Mouse (Mus musculus) layer of hippocampus, postnatal 14 days (tissue): ENCODE results near the gene Ccr10. TPM values are rescaled to one million over a fixed set of nuclear protein-coding genes. Genes with fewer than 3 reads are reported as not detected.
A peak's percentile ranks its signal among the peaks of the same experiment; 100 is the strongest.

ENCODE experiments used
- DNase-seq, 2 experiments: peaks; one replicate each; pipeline ENCODE4 v3.0.0; 2021 to 2022; ENCODE audit warnings: low spot score in 2 of 2, mixed read lengths in 1 of 2
- long read RNA-seq, 2 experiments: library from polyadenylated mRNA; stranded (forward); transcript quantifications; one replicate each; pipeline ENCODE4 v2.0.0; 2021
- total RNA-seq, 2 experiments: library from RNA; stranded (reverse); gene quantifications; 2 replicates each; pipeline ENCODE4 v1.2.3; 2021

The Ccr10 gene
- total RNA-seq = under 1 TPM in 1 of 2 experiments, not detected in 1; 0.18 TPM
- long read RNA-seq, experiment 1 = 0 reads
- long read RNA-seq, experiment 2 = 0 reads

DNA sequence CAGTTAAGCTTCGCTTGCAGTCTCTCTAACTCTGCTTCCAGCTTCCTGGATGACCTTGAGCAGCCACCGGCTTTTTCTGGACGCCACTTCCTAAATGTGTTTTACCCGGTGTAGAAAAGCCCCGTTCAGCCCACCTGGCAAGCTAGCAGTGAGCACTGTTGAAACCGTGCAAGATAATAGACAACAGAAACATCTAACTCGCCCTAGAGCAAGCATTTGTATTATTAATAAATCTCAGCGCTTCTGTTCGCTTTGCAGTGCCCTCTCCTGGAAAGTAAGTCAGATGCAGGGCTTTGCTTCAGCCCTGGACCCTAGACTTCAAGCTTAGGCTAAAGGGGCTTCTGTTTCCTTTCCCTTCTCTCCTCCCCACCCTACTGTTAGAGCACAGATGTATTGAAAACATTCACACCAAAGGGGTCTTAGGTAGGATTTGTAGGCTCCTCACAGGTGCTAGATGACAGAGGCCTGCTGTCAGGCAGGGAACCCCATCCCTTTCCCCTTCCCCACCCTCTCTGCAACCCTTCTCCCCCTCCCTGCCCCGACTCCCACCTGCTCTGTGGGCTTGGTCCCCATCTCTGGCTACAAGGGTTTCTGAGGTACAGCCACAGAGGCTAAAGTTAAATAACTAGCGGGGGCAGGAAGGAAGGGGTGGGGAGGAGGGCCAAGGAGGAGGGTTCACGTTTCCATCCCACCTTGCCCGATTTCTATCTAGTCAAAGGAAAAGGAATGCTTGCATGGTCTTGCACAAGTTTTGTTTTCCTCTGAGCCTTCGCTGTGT is at the start of gene Ccr10:
Gene Ccr10 (minus strand): TSS at position 593 of the 778 bp plus-strand sequence.
- peak in 1 of 2 experiments; percentile 49 for DNase-seq

DNA sequence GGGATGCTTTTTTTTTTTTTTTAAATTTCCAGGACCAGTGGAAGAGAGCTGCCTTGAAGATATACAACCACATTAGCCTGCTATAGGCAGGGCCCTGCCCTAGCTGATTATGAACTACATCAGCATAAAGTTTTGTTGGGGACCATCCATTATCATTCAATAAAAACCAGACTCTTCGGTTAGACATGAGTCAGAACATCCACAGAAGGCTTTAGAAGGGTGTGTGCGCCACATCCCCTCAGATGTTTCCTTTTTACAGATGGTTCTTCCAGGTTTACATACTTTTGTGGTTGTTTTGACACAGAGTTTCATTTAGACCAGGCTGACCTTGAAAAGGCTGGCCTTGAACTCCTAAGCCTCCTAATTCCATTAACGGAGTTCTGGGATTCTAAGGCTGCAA is 49.1 kb upstream of the Ccr10 start:
- no peak for DNase-seq

DNA sequence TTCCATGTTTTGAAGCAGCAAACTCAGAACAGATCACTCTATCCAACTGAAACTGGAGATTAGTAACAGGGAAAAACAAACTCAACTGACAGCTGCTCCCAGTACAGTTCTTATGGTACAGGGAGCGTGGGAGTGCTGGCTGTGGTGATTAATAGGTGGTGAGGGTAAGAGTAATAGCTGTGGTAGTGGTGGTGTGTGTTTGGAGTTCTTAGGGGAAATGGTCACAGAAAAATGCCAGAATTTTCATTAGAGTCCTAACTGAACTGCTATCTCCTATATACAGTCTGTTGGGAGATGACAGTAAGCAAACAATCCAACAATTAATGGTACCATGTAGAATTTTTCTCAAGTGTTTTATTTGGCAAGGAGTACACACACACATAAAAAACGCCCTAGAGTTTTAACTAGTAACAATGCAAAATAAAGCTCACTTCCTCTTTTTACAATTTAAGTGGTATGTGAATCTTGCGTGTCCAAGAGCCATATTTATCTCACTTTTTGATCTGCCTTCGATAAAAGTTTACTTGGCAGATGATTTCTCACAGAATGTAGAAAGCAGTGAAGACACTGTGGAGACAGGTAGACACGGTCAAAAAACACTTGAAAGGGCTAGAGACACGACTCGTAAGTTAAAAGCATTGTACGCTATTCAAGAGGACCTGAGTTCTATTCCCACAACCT is 46.2 kb upstream of the Ccr10 start:
- no peak for DNase-seq

DNA sequence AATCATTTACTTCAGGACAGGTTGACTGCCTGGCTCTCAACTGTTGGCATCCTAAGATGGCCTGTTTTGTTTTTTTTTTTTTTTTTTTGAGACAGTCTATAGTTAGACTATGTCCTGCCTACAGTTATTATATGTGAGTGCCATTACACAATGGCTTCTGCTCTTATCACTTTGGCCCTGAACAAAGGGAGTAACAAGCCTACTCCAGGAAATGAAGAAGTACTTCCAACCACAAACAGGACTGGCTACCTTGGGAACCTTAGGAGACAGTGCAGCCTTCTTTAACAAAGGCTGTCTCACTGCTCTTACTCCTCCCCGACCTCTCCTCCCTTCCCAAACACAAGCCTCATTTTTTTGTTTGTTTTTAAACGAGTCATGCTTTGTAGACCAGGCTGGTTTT is 45.6 kb upstream of the Ccr10 start:
- DNase-seq = no peak

DNA sequence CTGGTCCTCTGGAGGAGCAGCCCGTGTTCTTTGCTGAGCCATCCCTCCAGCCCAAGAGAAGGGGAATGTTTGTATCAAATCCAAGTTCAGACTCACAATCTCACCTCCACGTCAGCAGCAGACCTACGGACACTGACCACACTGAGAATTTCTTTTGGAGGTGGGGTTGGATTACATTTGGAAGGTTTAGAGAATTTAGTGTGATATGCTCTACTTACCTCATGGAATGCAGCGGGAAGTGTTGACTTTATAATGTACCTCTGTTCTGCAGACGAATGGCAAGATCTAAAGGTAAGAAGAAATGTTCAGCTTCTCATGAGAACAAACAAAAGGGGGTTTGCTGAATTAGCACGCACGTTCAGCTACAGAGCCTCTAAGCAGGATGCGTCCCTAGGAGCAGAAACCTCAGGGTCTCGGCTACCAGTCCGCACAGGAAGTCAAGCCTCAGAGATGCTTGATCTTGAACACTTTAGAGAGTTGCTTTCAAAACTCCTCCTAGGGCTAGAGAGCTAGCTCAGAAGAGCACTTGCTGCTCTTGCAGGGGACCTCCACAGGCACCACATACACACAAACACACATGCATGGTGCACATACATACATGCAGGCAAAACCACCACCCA is 43.3 kb upstream of the Ccr10 start:
- DNase-seq = no peak

DNA sequence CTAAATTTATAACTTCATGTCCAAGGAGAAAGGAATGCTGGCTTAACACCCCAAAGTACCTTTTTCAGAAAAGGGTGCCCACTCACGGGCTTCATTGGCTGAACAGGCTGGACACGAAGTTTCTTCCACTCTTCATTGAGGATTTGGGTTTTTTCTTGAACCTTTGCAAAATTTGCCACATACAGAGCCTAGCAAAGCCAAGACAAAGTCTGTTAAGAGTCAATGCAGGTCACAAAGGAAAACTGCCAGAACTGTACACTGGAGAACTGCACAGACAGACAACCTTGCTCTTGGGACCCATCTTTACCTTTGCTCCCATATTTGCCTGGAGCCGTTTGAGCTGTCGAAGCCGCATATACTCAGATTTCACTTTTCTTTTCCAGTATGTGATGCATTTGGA is 41.7 kb upstream of the Ccr10 start:
- no peak for DNase-seq

DNA sequence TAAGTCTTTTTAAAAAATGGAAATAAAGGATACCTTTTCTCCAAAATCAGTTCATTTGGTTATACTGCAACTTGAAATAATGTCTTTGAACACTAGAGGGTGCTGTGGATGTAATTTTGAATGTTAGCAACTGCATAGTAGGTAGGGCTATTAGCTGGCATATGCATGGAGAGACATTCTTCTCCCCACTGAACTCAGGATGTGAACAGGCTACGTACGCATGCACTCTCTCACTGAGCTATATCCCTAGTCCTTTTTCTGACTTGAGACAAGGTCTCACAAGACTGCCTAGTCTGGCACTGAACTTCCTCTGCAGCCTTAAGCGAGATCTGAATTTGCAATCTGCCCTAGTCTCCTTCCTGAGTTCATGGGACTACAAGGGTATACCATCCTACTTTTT is 36.7 kb upstream of the Ccr10 start:
- peak in 1 of 2 experiments; percentile 85 for DNase-seq

DNA sequence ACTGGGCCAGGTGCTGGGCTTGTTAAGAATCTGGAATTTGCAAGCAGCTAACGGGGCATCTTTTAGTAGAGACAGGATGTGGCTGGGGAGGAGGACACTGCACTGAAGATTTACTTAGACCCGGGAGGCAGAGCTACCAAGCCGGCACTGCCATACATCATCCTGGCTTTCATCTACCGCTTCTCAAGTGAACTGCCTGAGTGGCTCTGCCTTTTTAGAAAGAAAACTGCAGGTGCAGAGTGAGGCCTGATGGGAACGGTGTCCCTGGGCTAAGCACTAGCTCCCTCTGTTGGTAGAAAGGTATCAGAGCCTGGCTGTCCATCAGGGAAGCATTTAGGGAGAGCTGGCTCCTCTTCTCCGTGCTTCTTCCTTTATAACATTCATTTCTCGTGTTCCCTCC is 25.7 kb upstream of the Ccr10 start:
- DNase-seq = peak in 1 of 2 experiments; percentile 69

DNA sequence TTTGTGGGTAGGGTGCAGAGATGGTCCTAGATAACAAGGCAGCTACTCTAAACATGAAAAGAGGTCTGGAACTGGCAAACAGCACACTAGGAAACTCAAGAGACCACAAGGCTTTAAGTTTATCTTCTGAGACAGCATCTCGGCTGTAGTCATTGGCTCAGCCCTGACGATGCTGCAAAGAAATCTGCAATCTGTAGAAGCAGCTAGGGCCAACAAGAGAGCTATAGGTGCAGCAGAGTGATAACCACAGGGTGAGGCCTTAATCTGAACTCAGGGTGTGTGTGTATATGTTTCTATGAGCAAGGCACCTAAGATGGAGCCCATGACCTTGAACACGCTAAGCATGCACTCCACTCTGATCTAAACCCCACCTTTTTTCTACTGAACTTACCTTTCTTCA is 24.3 kb upstream of the Ccr10 start:
- no peak for DNase-seq

DNA sequence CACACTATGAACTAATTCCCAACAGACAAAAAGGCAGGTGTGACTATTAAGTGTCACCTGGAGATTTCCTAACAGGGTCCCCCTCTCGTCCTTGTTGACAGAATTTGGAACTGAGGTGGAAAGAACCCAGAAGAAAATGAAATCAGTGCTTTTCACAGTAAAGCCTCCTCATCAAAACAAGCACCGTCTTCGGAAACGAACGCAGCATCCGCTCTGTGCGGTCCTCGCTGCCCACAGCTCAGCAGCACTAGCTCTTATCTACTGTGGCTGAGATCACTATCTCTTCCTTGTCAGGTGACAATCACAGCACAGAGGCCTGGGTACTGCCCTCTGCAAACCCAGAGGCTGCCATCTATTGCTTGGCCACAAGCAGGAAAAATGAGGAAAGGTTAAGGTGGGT is 20.9 kb upstream of the Ccr10 start:
- no peak for DNase-seq

DNA sequence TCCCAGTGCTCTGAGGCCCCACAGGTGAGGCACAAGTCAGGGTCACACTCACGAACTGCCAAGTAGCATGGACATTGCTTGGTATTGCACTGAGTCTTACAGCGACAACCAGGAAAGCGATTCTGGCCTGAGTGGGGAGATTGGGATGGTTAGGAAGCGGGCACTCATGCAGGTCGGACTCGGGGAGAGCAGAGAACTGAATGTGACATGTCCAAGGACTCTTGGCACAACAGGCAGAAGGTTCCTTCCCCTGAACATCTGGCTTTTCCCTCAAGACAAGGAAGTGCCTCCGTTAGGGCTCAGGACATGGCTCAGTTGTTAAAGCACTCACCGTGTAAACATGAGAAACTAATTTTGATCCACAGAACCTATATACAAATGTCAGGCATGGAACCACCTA is 20.3 kb upstream of the Ccr10 start:
- DNase-seq = no peak

DNA sequence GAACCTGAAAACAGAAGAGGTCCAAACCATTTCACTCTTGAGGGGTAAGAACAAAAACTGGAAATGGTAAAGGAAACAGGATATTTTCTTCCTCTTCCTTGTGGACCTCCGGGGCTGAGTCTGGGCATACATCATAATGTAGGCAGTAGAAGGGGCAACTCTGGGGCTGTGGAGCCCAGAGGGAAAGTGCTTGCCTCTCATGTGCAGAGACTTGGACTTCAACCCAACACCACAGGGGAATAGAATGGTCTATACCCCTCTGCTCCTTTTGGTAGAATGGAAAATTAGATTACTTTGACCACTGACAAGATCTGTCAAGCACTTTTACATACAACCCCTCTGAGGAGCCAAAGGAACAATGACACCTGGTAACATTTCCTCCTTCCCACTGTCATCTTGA is 19.9 kb upstream of the Ccr10 start:
- no peak for DNase-seq

DNA sequence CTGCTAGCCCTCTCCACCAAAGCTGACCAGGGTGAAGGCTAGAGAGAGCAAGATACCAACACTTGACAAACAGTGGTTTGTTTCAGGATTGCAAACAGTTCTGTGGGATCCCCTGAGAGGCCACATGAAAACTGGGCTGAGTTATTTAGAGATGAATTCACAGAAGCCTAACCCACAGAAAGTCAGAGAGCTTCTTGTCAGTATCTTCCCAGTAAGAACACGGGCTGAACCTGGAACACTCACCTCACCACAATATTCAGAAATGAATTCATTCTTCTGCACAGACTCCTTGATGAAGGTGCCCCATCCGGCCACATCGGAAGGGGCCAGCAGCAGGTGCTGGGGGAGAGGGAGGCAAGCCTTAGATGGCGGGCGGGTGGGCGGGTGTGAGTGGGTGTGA is 19.4 kb upstream of the Ccr10 start:
- DNase-seq = no peak

DNA sequence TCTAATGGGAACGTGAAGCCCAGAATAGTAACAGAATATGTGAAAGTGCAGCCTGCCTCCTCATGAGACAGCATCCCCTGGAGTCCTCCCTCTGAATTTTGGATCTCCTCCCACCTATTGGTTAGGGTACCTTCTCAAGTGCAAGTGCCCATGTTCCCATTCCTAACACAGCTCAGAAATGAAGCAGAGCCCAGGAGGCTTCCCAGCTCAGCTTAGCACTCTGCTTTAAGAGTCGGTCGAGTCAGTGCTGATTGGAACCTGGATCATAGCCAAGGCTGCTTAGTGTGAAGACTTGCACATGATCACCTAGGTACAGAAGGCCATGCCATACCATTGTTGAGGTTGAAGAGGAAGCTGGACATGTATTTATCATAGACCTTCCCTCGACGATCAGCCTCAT is 18.9 kb upstream of the Ccr10 start:
- no peak for DNase-seq

DNA sequence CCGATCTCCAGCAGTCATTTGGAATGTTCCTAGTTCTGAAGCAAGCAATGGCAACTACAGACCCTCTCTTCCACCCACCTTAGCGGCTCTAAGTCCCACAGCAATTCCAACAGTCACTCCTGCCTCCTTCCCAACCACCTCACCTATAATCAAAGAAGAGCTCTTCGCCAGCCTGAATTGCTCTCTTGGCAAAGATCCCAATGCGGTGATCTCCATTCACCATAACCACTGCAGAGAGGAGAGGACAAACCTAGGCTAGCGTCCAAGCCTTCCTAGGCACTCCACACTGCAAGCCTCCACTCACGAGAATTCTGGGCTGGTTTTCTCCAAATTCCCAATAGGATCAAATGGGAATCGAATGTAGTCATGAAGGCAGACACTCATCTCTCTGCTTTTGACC is 17.8 kb upstream of the Ccr10 start:
- no peak for DNase-seq

DNA sequence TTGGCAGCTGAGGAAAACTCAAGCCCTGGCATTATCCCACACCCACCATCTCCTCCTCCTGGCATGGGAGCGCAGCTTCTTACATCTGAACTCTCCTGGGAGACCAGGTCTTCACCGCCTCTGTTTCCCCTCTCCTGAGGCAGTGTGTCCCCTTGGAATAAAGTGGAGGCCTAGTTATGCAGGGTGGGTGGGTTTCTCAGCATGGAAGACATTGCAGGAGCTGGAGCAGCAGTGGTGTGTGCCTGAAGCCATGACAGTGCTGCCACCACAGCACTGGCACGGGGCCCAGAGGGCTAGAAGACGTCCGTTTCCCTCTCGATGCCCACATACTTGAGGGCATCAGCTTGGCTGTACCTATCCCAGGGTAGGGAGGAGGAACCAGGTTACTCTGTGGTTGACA is 17.4 kb upstream of the Ccr10 start:
- DNase-seq = no peak

DNA sequence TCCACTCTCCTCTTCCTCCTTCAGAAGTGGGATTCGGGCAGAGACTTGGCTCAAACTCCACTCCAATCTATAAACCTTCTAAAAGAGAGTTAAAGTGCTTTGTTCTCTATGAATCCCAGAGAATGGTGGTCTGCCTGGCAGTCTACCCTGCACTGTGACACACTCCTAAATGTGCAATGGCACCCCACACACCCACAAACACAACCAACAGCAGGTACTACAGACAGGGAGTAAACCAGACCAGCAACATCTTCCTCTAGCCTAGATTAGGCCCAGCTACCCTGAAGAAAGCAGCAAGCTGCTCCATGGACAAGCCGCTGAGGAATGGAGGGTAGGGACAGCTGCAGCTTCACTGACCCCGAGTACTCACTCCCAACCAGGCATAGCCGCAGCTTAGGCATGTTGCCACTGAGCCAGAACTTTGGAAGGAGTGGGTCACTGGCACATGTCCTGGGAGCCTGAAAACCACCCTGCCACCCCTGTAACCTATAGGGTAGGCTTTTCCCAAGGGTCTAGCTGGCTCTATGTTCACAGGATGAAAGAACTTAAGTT is 16.8 kb upstream of the Ccr10 start:
- no peak for DNase-seq

DNA sequence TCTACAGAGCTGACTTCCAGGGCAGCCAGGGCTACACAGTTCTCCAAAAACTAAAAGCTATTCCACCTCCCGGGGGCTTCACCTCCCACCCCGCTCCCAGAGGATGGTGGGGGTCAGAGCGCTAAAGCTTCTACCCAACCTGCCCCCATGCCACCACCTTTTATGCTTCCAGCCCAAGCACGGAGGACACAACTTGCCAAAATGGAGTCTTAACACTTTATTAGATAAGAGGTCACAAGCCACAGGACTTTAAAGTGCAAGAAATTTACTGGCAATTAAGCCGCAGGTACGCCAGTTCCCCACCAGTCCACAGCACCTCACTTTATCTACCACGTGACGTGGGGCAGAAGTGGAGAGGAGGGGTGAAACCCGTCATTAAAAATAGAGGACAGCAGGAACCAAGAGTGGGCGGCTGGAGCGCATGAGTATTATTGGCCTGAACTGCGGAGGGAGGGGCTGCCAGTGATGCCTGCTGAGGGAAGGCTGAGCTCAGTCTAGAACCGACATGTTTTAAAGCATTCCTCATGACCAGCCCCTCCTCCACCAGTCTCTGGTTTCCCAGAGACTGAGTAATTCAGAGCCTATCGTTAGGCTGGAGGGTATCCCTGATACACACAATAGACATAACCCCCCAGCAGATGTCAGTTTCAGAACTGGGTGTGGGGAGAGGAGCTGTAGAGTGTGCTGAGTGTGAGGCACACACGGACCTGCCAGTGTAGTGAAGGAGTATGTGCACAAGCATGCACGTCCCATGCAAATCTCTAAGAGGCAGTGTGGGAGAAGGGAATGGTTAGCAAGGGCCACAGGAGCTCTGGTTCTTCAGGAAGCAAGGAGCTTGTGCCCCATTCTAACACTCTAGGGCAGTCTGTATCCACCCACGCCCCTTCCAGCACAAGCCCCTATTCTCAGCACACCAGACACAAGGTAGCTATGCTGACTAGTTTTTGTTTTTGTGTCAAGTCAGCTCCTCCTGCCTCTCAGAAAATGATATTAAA is 16.0 kb upstream of the Ccr10 start:
- no peak for DNase-seq

DNA sequence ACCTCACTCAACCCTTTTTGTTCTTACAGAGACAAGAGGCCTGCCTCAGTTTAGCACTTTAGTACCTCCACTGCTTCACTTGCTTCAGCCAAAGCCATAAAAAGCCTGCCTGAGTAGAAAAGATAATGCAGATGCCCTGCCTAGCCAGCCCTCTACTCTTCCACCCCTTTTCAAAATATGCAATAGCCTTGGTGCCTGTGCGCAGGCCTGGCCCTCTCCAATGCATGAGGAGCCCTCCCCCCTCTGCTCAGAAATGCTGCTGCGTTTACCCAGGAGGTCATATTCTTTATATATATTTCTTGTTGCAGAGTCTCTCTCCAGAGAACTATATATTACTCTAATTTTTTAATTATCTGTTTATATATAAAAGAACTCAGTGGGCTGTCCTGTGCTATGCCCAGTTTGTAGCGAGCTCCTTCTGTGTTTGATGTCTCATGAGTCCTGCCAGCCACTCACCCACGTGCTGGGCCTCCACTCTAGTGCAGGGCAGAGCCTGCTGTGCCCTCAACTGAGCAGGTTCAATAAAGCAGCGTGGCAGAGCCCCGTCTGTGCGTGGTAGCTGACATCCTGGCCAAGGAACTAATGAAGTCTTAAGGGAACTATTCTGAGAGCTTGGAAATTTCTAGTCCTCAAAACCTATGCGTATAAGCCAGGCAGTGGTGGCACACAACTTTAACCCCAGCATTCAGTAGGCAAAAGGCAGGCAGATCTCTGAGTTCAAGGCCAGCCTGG is 15.1 kb upstream of the Ccr10 start:
- DNase-seq = no peak
